Mouse (Mus musculus) CH12.LX (cell line): ENCODE results near the gene Gm20388.

Experiments used
- BHLHE40 ChIP-seq: IDR thresholded peaks from 2 replicates; pipeline ENCODE4 v1.6.1; 2011; ENCODE audit warnings: mild to moderate bottlenecking, low read depth, low read length, improper control_type of control experiment
- CHD2 ChIP-seq: IDR thresholded peaks from 2 replicates; pipeline ENCODE4 v1.6.1; 2011; ENCODE audit warnings: low read length, improper control_type of control experiment
- CTCF ChIP-seq, 2 experiments: IDR thresholded peaks in 1 of 2; conservative IDR thresholded peaks in 1 of 2; 2 replicates each; pipeline ENCODE4 v1.5.1; 2011 to 2012; ENCODE audit warnings: low read depth in 2 of 2, low read length in 2 of 2, improper control_type of control experiment in 1 of 2, inconsistent platforms in 1 of 2, mild to moderate bottlenecking in 1 of 2, moderate library complexity in 1 of 2
- E2F4 ChIP-seq: IDR thresholded peaks from 2 replicates; pipeline ENCODE4 v1.6.1; 2011; ENCODE audit warnings: low read depth, low read length, improper control_type of control experiment; ENCODE audit not compliant: insufficient replicate concordance
- EP300 ChIP-seq: IDR thresholded peaks from 2 replicates; pipeline ENCODE4 v1.6.1; 2011; ENCODE audit warnings: low read length, improper control_type of control experiment
- ETS1 ChIP-seq: conservative IDR thresholded peaks from 2 replicates; pipeline ENCODE4 v1.6.1; 2012; ENCODE audit warnings: low read depth, mild to moderate bottlenecking, inconsistent platforms, low read length, improper control_type of control experiment, moderate library complexity
- GABPA ChIP-seq: IDR thresholded peaks from 2 replicates; pipeline ENCODE4 v1.6.1; 2012; ENCODE audit warnings: low read depth, low read length, improper control_type of control experiment, inconsistent platforms; ENCODE audit not compliant: insufficient replicate concordance
- KAT2A ChIP-seq: IDR thresholded peaks from 2 replicates; pipeline ENCODE4 v1.6.1; 2012; ENCODE audit warnings: low read length, improper control_type of control experiment, inconsistent platforms; ENCODE audit not compliant: insufficient replicate concordance
- MEF2A ChIP-seq: IDR thresholded peaks from 2 replicates; pipeline ENCODE4 v1.6.1; 2014; ENCODE audit warnings: low read depth, mild to moderate bottlenecking, inconsistent platforms, low read length, improper control_type of control experiment, borderline replicate concordance
- POLR2A ChIP-seq: IDR thresholded peaks from 2 replicates; pipeline ENCODE4 v1.6.1; 2011; ENCODE audit warnings: low read depth, mild to moderate bottlenecking, improper control_type of control experiment, low read length
- SIN3A ChIP-seq: IDR thresholded peaks from 2 replicates; pipeline ENCODE4 v1.6.1; 2012; ENCODE audit warnings: low read length, improper control_type of control experiment, inconsistent platforms
- TBP ChIP-seq: conservative IDR thresholded peaks from 2 replicates; pipeline ENCODE4 v1.6.1; 2011; ENCODE audit warnings: low read depth, low read length, improper control_type of control experiment
- TCF12 ChIP-seq: IDR thresholded peaks from 2 replicates; pipeline ENCODE4 v1.6.1; 2014; ENCODE audit warnings: low read depth, mild to moderate bottlenecking, inconsistent platforms, low read length, improper control_type of control experiment
- ZC3H11A ChIP-seq: IDR thresholded peaks from 2 replicates; pipeline ENCODE4 v1.6.1; 2012; ENCODE audit warnings: low read depth, mild to moderate bottlenecking, inconsistent platforms, low read length, improper control_type of control experiment

DNA sequence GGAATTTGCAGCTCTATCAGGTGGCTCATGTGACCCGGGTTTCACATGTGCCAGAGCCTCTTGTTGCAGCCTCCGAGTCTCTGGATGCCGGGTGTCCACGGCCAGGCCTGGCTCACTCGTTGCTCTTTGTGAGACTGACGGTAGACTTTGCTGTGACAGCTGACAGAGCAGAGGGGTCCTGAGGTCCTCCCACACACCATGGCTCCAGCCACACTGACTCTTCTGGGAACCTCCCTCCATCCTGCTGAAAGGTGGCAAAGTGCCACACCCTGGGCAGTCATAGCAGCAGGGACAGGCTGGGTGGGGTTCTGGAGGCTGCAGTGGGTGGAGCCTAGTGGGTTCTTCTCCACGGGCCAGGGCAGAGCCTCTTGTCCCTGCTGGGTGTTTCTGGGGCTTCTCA is 1849.8 kb downstream of the Gm20388 start:
- TF ChIP-seq CHD2 (no peak), CTCF (conservative IDR thresholded peaks at IDR 0.05 in 1 of 2, IDR thresholded peaks at IDR 0.05 in 1 of 2; ENCODE audit: low read depth in 2 of 2, low read length in 2 of 2) (no peak), MEF2A (no peak), BHLHE40 (no peak), E2F4 (no peak), POLR2A (no peak), EP300 (no peak), TCF12 (no peak), ETS1 (no peak), TBP (no peak), KAT2A (no peak), GABPA (no peak), ZC3H11A (no peak), SIN3A (no peak)
